Mouse (Mus musculus) CH12.LX (cell line): ENCODE measurements around the gene Il17rb. TPM values are rescaled to one million over a fixed set of nuclear protein-coding genes. Genes with fewer than 3 reads are reported as not detected.

Experiments
- DNase-seq: peaks from one replicate; pipeline ENCODE4 v3.0.0-alpha.2; 2013; ENCODE audit errors: extremely low read depth
- H3K27ac ChIP-seq: 2 replicates; pipeline ENCODE4 v1.5.1; 2012; ENCODE audit warnings: low read depth, mild to moderate bottlenecking, control low read depth, moderate library complexity; ENCODE audit not compliant: insufficient read depth
- H3K27me3 ChIP-seq: replicated peaks from 2 replicates; pipeline ENCODE3; 2012; ENCODE audit warnings: inconsistent platforms
- H3K36me3 ChIP-seq, 2 experiments: replicated peaks in 1 of 2; 2 replicates each; pipeline versions ENCODE3 to v1.6.1; 2012; ENCODE audit warnings: inconsistent platforms in 1 of 2, low read length in 1 of 2, mild to moderate bottlenecking in 1 of 2, mixed read lengths in 1 of 2, moderate library complexity in 1 of 2; ENCODE audit not compliant: control insufficient read depth in 1 of 2, insufficient read depth in 1 of 2
- H3K4me1 ChIP-seq, 2 experiments: 2 replicates each; pipeline ENCODE4 v1.6.1; 2012; ENCODE audit warnings: inconsistent platforms in 1 of 2, moderate library complexity in 1 of 2; ENCODE audit not compliant: insufficient read depth in 2 of 2, control insufficient read depth in 1 of 2
- H3K4me2 ChIP-seq: 2 replicates; pipeline ENCODE4 v1.6.1; 2012; ENCODE audit warnings: low read depth, mild to moderate bottlenecking, control low read depth; ENCODE audit not compliant: poor library complexity, insufficient read depth, severe bottlenecking
- H3K4me3 ChIP-seq, 3 experiments: fragments of 150-350 bp in 1 of 3; sonication (generic) in 1 of 3; replicated peaks in 1 of 3; 2 replicates each; pipeline versions ENCODE3 to v1.5.1; 2011 to 2012; ENCODE audit warnings: low read depth in 2 of 3, low read length in 2 of 3, mild to moderate bottlenecking in 2 of 3, moderate library complexity in 2 of 3, control low read depth in 1 of 3, improper control_type of control experiment in 1 of 3, inconsistent platforms in 1 of 3, mixed read lengths in 1 of 3; ENCODE audit not compliant: poor library complexity in 1 of 3
- H3K79me2 ChIP-seq: replicated peaks from 2 replicates; pipeline ENCODE4 v1.6.1; 2012; ENCODE audit warnings: mild to moderate bottlenecking, moderate library complexity; ENCODE audit not compliant: control insufficient read depth, poor library complexity, insufficient read depth, severe bottlenecking; ENCODE audit errors: extremely low read depth
- H3K9ac ChIP-seq: 2 replicates; pipeline ENCODE4 v1.6.1; 2012; ENCODE audit warnings: low read depth, mild to moderate bottlenecking, control low read depth, moderate library complexity; ENCODE audit not compliant: insufficient read depth
- H3K9me3 ChIP-seq: replicated peaks from 2 replicates; pipeline ENCODE3; 2012; ENCODE audit warnings: low read length, inconsistent platforms, mixed read lengths
- BHLHE40 ChIP-seq: IDR thresholded peaks from 2 replicates; pipeline ENCODE4 v1.6.1; 2011; ENCODE audit warnings: mild to moderate bottlenecking, low read depth, low read length, improper control_type of control experiment
- CHD1 ChIP-seq: IDR thresholded peaks from 2 replicates; pipeline ENCODE4 v1.6.1; 2012; ENCODE audit warnings: low read depth, low read length, improper control_type of control experiment, inconsistent platforms
- CHD2 ChIP-seq: IDR thresholded peaks from 2 replicates; pipeline ENCODE4 v1.6.1; 2011; ENCODE audit warnings: low read length, improper control_type of control experiment
- CTCF ChIP-seq, 2 experiments: IDR thresholded peaks in 1 of 2; conservative IDR thresholded peaks in 1 of 2; 2 replicates each; pipeline ENCODE4 v1.5.1; 2011 to 2012; ENCODE audit warnings: low read depth in 2 of 2, low read length in 2 of 2, improper control_type of control experiment in 1 of 2, inconsistent platforms in 1 of 2, mild to moderate bottlenecking in 1 of 2, moderate library complexity in 1 of 2
- E2F4 ChIP-seq: IDR thresholded peaks from 2 replicates; pipeline ENCODE4 v1.6.1; 2011; ENCODE audit warnings: low read depth, low read length, improper control_type of control experiment; ENCODE audit not compliant: insufficient replicate concordance
- GABPA ChIP-seq: IDR thresholded peaks from 2 replicates; pipeline ENCODE4 v1.6.1; 2012; ENCODE audit warnings: low read depth, low read length, improper control_type of control experiment, inconsistent platforms; ENCODE audit not compliant: insufficient replicate concordance
- JUN ChIP-seq: IDR thresholded peaks from 2 replicates; pipeline ENCODE4 v1.6.1; 2011; ENCODE audit warnings: low read depth, mild to moderate bottlenecking, low read length, improper control_type of control experiment, moderate library complexity; ENCODE audit not compliant: insufficient read depth
- MAFK ChIP-seq: IDR thresholded peaks from 2 replicates; pipeline ENCODE4 v1.6.1; 2011; ENCODE audit warnings: low read length, improper control_type of control experiment; ENCODE audit not compliant: insufficient replicate concordance
- MAZ ChIP-seq: IDR thresholded peaks from 2 replicates; pipeline ENCODE4 v1.6.1; 2012; ENCODE audit warnings: low read depth, mild to moderate bottlenecking, inconsistent platforms, low read length, improper control_type of control experiment, moderate library complexity
- MEF2A ChIP-seq: IDR thresholded peaks from 2 replicates; pipeline ENCODE4 v1.6.1; 2014; ENCODE audit warnings: low read depth, mild to moderate bottlenecking, inconsistent platforms, low read length, improper control_type of control experiment, borderline replicate concordance
- MXI1 ChIP-seq: IDR thresholded peaks from 2 replicates; pipeline ENCODE4 v1.6.1; 2011; ENCODE audit warnings: mild to moderate bottlenecking, low read depth, low read length, improper control_type of control experiment
- MYC ChIP-seq: IDR thresholded peaks from 2 replicates; pipeline ENCODE4 v1.6.1; 2011; ENCODE audit warnings: low read depth, mild to moderate bottlenecking, improper control_type of control experiment, low read length
- NELFE ChIP-seq: IDR thresholded peaks from 2 replicates; pipeline ENCODE4 v1.6.1; 2011; ENCODE audit warnings: low read depth, low read length, improper control_type of control experiment
- NRF1 ChIP-seq: IDR thresholded peaks from 2 replicates; pipeline ENCODE4 v1.6.1; 2014; ENCODE audit warnings: low read depth, mild to moderate bottlenecking, inconsistent platforms, low read length, improper control_type of control experiment, moderate library complexity
- RCOR1 ChIP-seq: conservative IDR thresholded peaks from 2 replicates; pipeline ENCODE4 v1.6.1; 2012; ENCODE audit warnings: low read depth, mild to moderate bottlenecking, inconsistent platforms, low read length, improper control_type of control experiment
- SMC3 ChIP-seq: IDR thresholded peaks from 2 replicates; pipeline ENCODE4 v1.6.1; 2011; ENCODE audit warnings: low read depth, low read length, improper control_type of control experiment
- TBP ChIP-seq: conservative IDR thresholded peaks from 2 replicates; pipeline ENCODE4 v1.6.1; 2011; ENCODE audit warnings: low read depth, low read length, improper control_type of control experiment
- TCF12 ChIP-seq: IDR thresholded peaks from 2 replicates; pipeline ENCODE4 v1.6.1; 2014; ENCODE audit warnings: low read depth, mild to moderate bottlenecking, inconsistent platforms, low read length, improper control_type of control experiment
- ZKSCAN1 ChIP-seq: IDR thresholded peaks from 2 replicates; pipeline ENCODE4 v1.6.1; 2012; ENCODE audit warnings: low read depth, inconsistent platforms, low read length, improper control_type of control experiment, borderline replicate concordance
- ZMIZ1 ChIP-seq: IDR thresholded peaks from 2 replicates; pipeline ENCODE4 v1.6.1; 2012; ENCODE audit warnings: low read depth, mild to moderate bottlenecking, inconsistent platforms, low read length, improper control_type of control experiment
- ZNF384 ChIP-seq: IDR thresholded peaks from 2 replicates; pipeline ENCODE4 v1.6.1; 2012; ENCODE audit warnings: low read depth, low read length, improper control_type of control experiment, inconsistent platforms
- dilution Hi-C: fragments of 300-500 bp; cut with MboI; formaldehyde crosslinking; loops from 2 replicates; pipeline ENCODE4 v1.14.3; 2020; ENCODE audit warnings: low sequenced_read_pairs; ENCODE audit not compliant: extremely low pct_unique_long_range_greater_than_20kb, extremely low pct_ligation_motif_present
- in situ Hi-C: fragments of 300-500 bp; cut with MboI; formaldehyde crosslinking; loops from 3 replicates; pipeline ENCODE4 v1.14.3; 2019; ENCODE audit warnings: low sequenced_read_pairs, low pct_ligation_motif_present, low pct_unique_long_range_greater_than_20kb, mixed read lengths
- polyA plus RNA-seq: library from polyadenylated mRNA; unstranded; fragments of >175 nt; gene quantifications from 2 replicates; pipeline ENCODE4 v1.2.1, GENCODE M21; 2012; ENCODE audit warnings: low read depth; ENCODE audit not compliant: insufficient read length
- total RNA-seq, 2 experiments: library from RNA; depleted of rRNA; stranded (reverse); fragments of 300-350 nt in 1 of 2; fragments of >200 nt in 1 of 2; gene quantifications; 2 replicates each; pipeline ENCODE4 v1.2.3; 2012 to 2014

The Il17rb gene
- total and polyA plus RNA-seq, 3 experiments, result 5.0 to 12.9 (median 6.7) TPM

DNA sequence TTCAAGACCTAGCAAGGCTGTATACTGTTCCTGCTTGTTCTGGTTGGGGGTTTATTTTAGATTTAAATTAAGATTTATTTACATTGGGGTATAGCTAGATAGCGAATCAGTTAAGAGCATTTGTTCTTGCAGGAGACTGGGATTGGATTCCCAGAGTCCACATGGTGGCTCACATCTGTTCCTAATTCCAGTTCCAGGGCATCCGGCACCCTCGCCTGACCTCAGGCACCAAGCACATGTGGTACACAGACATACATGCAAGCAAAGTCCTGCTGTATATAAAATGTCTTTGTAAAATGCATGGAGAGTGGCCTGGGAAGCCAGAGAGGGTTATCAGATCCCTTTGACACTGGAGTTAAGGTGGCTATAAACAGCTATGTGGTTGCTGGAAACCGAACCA lies 13.7 kb downstream of the Il17rb start:
- no peak overlapping the region for H3K4me3 ChIP-seq
- H3K4me1 ChIP-seq, result peaks cover 10 to 24% of the 10 kb centered on the region in 2 experiments
- TF ChIP-seq MEF2A, result no peak
- TF ChIP-seq CHD1, result no peak
- no peak for TF ChIP-seq MXI1
- no peak for TF ChIP-seq SMC3
- no peak for TF ChIP-seq MAZ
- TF ChIP-seq TBP, result no peak
- TF ChIP-seq MYC, result no peak
- TF ChIP-seq NELFE, result no peak
- no peak for TF ChIP-seq NRF1
- no peak for TF ChIP-seq E2F4
- no peak for TF ChIP-seq RCOR1
- no peaks in the 10 kb centered on the region for H3K79me2 ChIP-seq
- dilution Hi-C loops (no loop called here), in situ Hi-C loops (no loop called here)
- no peak overlapping the region for H3K27ac ChIP-seq
- no peaks in the 10 kb centered on the region for H3K9me3 ChIP-seq
- no peak overlapping the region for H3K9ac ChIP-seq
- no peak for DNase-seq
- H3K27me3 ChIP-seq, result no peaks in the 10 kb centered on the region
- no peak overlapping the region for H3K4me2 ChIP-seq
- H3K36me3 ChIP-seq, result peaks cover 58 to 83% of the 10 kb centered on the region in 2 experiments

DNA sequence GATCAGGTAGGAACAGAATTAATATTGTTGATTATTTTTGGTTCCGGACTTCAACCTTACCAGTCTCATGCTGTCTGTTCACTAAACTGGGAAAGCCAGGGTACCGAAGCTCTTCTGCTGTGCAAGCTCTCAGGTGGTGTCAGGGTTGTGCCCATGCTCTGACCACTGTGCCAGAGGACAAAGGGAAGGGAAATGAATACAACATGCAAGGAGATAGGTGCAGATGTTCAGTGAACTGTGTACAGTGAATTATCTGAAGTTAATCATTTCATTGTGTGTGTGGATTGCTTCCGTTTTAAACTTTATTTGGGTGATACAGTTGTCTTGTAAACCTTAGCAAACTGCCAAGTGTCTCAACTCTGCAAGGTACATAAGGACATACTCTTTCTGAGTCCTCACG lies 20.4 kb downstream of the Il17rb start:
- H3K4me3 ChIP-seq, result no peak overlapping the region
- peaks cover 91 to 100% of the 10 kb centered on the region in 2 experiments for H3K36me3 ChIP-seq
- H3K9me3 ChIP-seq, result no peaks in the 10 kb centered on the region
- H3K79me2 ChIP-seq, result no peaks in the 10 kb centered on the region
- H3K4me2 ChIP-seq, result no peak overlapping the region
- dilution Hi-C loops (no loop called here), in situ Hi-C loops (no loop called here)
- no peak for TF ChIP-seq MYC
- TF ChIP-seq JUN, result no peak
- no peak for TF ChIP-seq E2F4
- TF ChIP-seq RCOR1, result no peak
- no peak for TF ChIP-seq GABPA
- TF ChIP-seq TCF12, result no peak
- TF ChIP-seq MAFK, result no peak
- no peak for TF ChIP-seq ZKSCAN1
- TF ChIP-seq ZNF384, result no peak
- TF ChIP-seq BHLHE40, result no peak
- TF ChIP-seq ZMIZ1, result no peak
- no peak for TF ChIP-seq CHD2
- no peak for TF ChIP-seq CTCF (conservative IDR thresholded peaks at IDR 0.05 in 1 of 2, IDR thresholded peaks at IDR 0.05 in 1 of 2; ENCODE audit: low read depth in 2 of 2, low read length in 2 of 2)
- no peak for DNase-seq
- H3K9ac ChIP-seq, result no peak overlapping the region
- H3K4me1 ChIP-seq, result no peaks in the 10 kb centered on the region; a peak in 1 of 4 replicates
- H3K27me3 ChIP-seq, result no peaks in the 10 kb centered on the region
- no peak overlapping the region for H3K27ac ChIP-seq
